Mouse (Mus musculus): ENCODE measurements around the gene A030005K14Rik.

The A030005K14Rik gene

DNA sequence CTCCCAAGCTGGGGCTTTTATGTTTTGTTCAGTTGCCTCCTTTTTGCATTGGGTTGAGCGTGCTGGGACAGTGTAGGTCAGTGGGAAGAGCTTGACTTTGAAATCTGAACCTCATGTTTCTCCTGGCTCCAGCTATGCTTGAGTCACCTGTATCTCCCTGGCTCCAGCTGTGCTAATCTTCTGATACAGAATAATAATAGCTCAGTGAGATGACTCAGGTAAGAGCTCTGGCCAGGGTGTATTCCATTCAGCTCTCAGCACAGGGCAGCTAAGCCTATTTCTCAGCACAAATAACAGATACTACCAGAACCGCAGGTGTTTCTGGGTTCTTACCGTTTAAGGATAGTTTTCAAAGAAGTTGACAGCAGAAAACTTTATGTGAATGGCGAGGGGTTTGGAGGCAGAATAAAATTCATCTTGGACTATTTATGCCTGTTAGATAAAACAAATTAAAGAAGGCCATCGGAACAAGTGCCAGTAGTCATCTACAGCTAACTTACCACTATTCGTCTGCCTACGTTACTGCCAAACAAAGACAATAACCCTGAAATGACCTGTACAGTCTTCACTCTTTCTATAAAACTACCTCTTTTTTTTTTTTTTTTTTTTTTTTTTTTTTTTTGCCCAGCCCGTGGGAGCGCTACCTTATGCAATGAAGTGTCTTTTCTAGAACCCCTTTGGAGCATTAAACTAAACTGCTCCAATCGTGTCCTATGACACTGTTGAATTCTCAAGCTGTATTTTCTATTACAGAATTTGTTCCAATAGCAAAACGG lies 22.1 kb downstream of the A030005K14Rik start:
- no peak for DNase-seq (ENCODE audit: extremely low spot score)

DNA sequence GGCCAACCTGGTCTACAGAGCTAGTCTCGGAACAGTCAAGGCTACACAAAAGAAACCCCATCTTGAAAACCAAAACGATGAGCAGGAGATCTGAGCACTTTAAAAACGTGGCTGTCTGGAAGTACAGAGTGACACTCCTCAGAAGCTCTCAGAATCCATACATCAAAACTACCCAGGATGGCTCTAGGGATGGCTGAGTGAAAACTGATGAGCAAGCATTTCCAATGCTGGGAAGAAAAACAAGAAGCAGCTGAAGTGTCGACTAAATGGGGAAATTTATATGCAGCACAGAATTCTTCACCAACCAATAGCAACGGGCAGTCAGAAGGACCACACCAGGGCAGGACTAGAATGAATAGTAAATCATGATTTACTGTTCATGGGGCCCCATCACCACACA lies 24.7 kb downstream of the A030005K14Rik start:
- DNase-seq (ENCODE audit: extremely low spot score) = no peak

DNA sequence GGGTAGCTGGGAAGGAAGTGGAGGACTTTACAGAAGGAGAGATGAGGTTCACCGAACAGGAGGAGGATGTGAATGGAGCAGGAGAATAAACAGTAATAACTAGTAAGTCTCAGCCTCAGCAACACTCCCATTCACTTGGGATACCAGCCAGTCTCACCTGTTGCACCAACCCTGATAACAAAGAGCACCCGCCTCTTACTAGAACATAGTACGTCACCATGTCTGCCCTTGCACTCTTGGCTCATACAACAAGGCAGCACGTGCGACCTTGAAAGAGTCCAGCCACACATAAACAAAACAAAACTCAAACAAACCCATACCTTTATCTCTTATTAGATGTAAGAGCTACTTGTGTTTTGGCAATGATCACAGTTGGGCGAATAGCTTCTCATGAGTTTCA lies 26.7 kb downstream of the A030005K14Rik start:
- no peak for DNase-seq (ENCODE audit: extremely low spot score)

DNA sequence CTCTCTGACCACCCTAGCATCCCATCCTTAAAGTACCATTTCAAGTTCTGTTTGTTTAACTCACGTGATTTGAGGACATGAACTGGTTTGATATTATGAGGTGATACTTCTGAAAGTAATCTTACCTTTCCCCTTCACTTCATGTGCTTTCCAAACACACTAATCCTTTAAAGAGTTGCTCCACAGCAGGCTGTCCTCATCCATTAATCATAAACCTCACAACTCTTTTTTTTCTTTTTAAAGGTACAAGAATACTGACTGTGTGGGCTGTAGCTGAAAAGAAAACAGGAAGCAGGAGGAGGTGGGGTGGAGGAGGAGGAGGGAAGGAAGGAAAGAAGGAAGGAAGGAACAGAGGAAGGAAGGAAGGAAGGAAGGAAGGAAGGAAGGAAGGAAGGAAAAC lies 27.2 kb downstream of the A030005K14Rik start:
- DNase-seq (ENCODE audit: extremely low spot score) = no peak

DNA sequence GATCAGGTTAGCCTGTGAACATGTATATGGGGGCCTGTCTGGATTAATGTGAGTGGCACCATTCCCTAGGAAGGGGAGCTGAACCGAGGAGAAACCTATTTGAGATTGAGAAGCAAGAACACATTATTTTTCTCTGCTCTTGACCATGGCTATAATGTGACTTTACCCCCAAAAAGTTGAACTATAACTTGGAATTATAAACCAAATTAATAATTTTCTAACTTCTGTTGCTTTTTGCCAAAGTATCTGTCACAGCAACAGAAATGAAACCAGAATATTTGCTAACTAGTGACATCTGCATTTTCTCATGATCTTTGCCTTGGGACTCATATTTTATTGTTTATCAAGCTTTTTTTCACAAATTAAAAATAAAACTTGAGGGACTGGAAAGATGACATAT lies 42.6 kb downstream of the A030005K14Rik start:
- no peak for DNase-seq (ENCODE audit: extremely low spot score)

DNA sequence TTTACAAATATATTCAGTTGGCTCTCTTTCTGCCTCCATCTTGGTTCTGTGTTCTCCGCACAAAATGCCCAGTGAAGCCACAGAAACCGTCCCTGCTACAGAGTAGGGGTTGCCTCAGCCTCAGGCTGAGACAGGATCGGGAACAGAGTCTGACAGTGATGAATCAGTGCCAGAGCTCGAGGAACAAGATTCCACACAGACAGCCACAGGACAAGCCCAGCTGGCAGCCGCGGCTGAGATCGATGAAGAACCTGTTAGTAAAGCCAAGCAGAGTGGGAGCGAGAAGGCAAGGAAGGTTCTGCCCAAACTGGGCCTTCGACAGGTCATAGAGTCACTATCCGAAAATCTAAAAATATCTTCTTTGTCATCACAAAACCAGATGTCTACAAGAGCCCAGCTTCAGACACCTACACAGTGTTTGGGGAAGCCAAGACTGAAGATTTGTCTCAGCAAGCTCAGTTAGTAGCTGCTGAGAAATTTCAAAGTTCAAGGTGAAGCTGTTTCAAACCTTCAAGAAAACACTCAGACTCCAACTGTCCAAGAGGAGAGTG lies 43.8 kb downstream of the A030005K14Rik start:
- DNase-seq (ENCODE audit: extremely low spot score) = no peak

DNA sequence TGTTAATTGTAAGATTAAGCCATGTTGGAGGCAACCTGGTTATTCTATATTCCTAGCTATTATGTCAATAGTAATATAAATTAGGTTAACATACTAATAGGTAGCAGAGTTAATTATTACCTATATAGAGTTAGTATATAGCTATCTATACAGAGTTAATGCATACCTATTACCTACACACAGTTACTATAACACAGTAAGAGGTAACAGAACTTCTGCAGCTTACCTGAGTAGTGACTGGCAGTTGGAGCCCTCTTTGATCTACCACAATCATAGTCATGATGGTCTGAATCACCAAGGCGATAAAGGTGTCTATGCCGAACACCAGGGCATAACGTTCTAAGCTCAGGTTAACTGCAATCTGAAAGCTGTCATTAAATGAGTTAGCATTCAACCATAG lies 44.7 kb downstream of the A030005K14Rik start:
- no peak for DNase-seq (ENCODE audit: extremely low spot score)
